Mouse (Mus musculus) limb, embryonic 15.5 days (tissue): ENCODE data around the gene Acsbg2. TPM values are rescaled to one million over a fixed set of nuclear protein-coding genes. Genes with fewer than 3 reads are reported as not detected.

ENCODE experiments used
- polyA plus RNA-seq: library from polyadenylated mRNA; unstranded; fragments of >200 nt; fragmentation: Nextera tagmentation; extraction: Ambion mirVana; gene quantifications from 2 replicates; pipeline ENCODE4 v1.2.1, GENCODE M21; 2015

Gene Acsbg2
- polyA plus RNA-seq, 1 experiment from 2014 or later, result not detected

Other genes starting within 250 kb of the Acsbg2 start
- 46.5 and 49.1 TPM in 2 replicates for gene Lonp1, start 247.6 kb downstream of the Acsbg2 start, polyA plus RNA-seq
- 0.17 and 0.57 TPM in 2 replicates for gene Catsperd, start 246.3 kb downstream of the Acsbg2 start, polyA plus RNA-seq
- 86.0 and 90.5 TPM in 2 replicates for gene Ranbp3, start 201.2 kb downstream of the Acsbg2 start, polyA plus RNA-seq
- 370 and 405 TPM in 2 replicates for gene Ndufa11, start 156.7 kb downstream of the Acsbg2 start, polyA plus RNA-seq
- gene Vmac, start 156.4 kb downstream of the Acsbg2 start, polyA plus RNA-seq, result 18.1 and 18.2 TPM in 2 replicates
- gene Nrtn, start 116.9 kb downstream of the Acsbg2 start, polyA plus RNA-seq, result 15.2 and 20.5 TPM in 2 replicates
- gene Dus3l, start 109.7 kb downstream of the Acsbg2 start, polyA plus RNA-seq, result 43.9 and 45.5 TPM in 2 replicates
- gene Prr22, start 104.2 kb downstream of the Acsbg2 start, polyA plus RNA-seq, result 0.72 and 1.00 TPM in 2 replicates
- 6.0 and 6.1 TPM in 2 replicates for gene Rfx2, start 43.4 kb downstream of the Acsbg2 start, polyA plus RNA-seq
- 0.16 and 0.24 TPM in 2 replicates for gene 1700061G19Rik, start 1.0 kb upstream of the Acsbg2 start, polyA plus RNA-seq
- gene Mllt1, start 61.0 kb upstream of the Acsbg2 start, polyA plus RNA-seq, result 43.6 and 50.5 TPM in 2 replicates
- 20.5 and 24.0 TPM in 2 replicates for gene Acer1, start 107.7 kb upstream of the Acsbg2 start, polyA plus RNA-seq
- gene Clpp, start 115.9 kb upstream of the Acsbg2 start, polyA plus RNA-seq, result 136 and 142 TPM in 2 replicates
- 36.3 and 39.0 TPM in 2 replicates for gene Alkbh7, start 122.9 kb upstream of the Acsbg2 start, polyA plus RNA-seq
- 0.42 TPM in 1 of 2 replicates, not detected in the other for gene Pspn, start 125.6 kb upstream of the Acsbg2 start, polyA plus RNA-seq
- 62.0 and 75.6 TPM in 2 replicates for gene Gtf2f1, start 136.8 kb upstream of the Acsbg2 start, polyA plus RNA-seq
- 0.37 and 0.40 TPM in 2 replicates for gene Gm17949, start 137.0 kb upstream of the Acsbg2 start, polyA plus RNA-seq
- 24.2 and 35.9 TPM in 2 replicates for gene Khsrp, start 157.1 kb upstream of the Acsbg2 start, polyA plus RNA-seq
- not detected in 2 replicates for gene Slc25a41, start 167.2 kb upstream of the Acsbg2 start, polyA plus RNA-seq
- 9.7 and 11.4 TPM in 2 replicates for gene Crb3, start 184.7 kb upstream of the Acsbg2 start, polyA plus RNA-seq
- gene Slc25a23, start 185.4 kb upstream of the Acsbg2 start, polyA plus RNA-seq, result 5.5 and 5.7 TPM in 2 replicates
- gene Dennd1c, start 204.1 kb upstream of the Acsbg2 start, polyA plus RNA-seq, result 1.6 and 2.2 TPM in 2 replicates
- 8.4 and 10.0 TPM in 2 replicates for gene Tubb4a, start 213.3 kb upstream of the Acsbg2 start, polyA plus RNA-seq
- 7.6 and 8.7 TPM in 2 replicates for gene Tnfsf9, start 230.9 kb upstream of the Acsbg2 start, polyA plus RNA-seq